Mouse (Mus musculus): ENCODE data around the gene Gstm1. TPM values are rescaled to one million over a fixed set of nuclear protein-coding genes. Genes with fewer than 3 reads are reported as not detected.
A peak's percentile ranks its signal among the peaks of the same experiment; 100 is the strongest.
"Not testable (repeated sequence)": the region's sequence is repeated elsewhere in the genome, so short reads cannot be mapped to it uniquely, and the experiment has no call there.

The Gstm1 gene
- polyA plus RNA-seq, 1 experiment from 2014 or later = 244 TPM

DNA sequence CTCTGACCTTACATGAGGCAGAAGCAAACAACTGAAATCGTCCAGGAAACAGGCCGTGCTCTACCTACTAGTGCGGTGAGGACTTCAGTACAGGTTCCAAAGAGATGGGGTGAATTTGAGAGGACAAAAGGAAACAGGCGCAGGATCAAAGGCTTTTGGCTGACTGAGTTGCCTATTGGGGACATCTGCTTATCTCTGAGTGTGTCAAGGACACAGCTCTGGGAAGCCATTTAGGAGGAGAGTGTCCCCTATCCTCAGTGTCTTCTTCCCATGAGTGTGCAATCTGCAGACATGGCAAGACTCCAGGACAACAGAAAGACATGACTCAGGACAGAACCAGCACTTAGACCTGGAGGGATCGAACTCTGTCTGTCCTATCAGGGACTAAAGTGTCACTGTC, 33.3 kb downstream of the Gstm1 start:
- 57% methylated on average over 5 of the region's 5 CpGs for WGBS
- no peaks in the 10 kb centered on the region for H3K36me3 ChIP-seq (ENCODE audit: control insufficient read depth, insufficient read depth, low read length)
- no peaks in the 10 kb centered on the region for H3K27me3 ChIP-seq (replicated peaks; ENCODE audit: control insufficient read depth, insufficient read depth, low read length)
- no peak overlapping the region for H3K27ac ChIP-seq (ENCODE audit: low read depth, low read length)
- H3K9me3 ChIP-seq (ENCODE audit: control insufficient read depth, low read length) = no peaks in the 10 kb centered on the region
- no peak overlapping the region for H3K9ac ChIP-seq (ENCODE audit: low read depth, low read length)
- ATAC-seq (replicated peaks; ENCODE audit: low FRiP score) (no peak; the same call in 1 of the 2 replicates), DNase-seq (ENCODE audit: low spot score) (no peak)
- H3K4me3 ChIP-seq (ENCODE audit: low read depth, low read length) = no peak overlapping the region
- no peaks in the 10 kb centered on the region; the same call in 1 of the 2 replicates for H3K4me1 ChIP-seq (replicated peaks; ENCODE audit: control insufficient read depth, insufficient read depth, low read length)
- H3K4me2 ChIP-seq = no peak overlapping the region

DNA sequence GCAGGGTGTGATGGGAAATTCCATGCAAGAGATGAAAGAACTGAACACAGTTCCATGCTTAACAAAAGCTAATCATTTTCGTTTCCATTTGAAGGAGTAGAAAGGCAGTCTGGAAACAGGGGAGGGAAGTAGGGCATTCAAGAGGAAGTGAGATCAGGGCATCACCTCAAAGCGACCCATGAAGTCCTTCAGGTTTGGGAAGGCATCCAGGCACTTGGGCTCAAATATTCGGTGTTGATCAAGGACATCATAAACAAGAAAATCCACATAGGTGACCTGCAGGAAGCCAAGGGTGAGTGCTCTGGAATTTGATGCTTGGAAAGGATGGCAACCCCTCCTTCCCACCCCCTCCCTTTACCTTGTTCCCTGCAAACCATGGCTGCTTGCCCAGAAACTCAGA, 34.0 kb downstream of the Gstm1 start:
- H3K4me3 ChIP-seq (ENCODE audit: low read depth, low read length) = no peak overlapping the region
- H3K36me3 ChIP-seq (ENCODE audit: control insufficient read depth, insufficient read depth, low read length) = no peaks in the 10 kb centered on the region
- H3K27ac ChIP-seq (ENCODE audit: low read depth, low read length) = no peak overlapping the region
- ATAC-seq (replicated peaks; ENCODE audit: low FRiP score) = no peak
- no peaks in the 10 kb centered on the region; the same call in 1 of the 2 replicates for H3K4me1 ChIP-seq (replicated peaks; ENCODE audit: control insufficient read depth, insufficient read depth, low read length)
- H3K9ac ChIP-seq (ENCODE audit: low read depth, low read length) = no peak overlapping the region
- H3K27me3 ChIP-seq (replicated peaks; ENCODE audit: control insufficient read depth, insufficient read depth, low read length) = no peaks in the 10 kb centered on the region
- WGBS = 47% methylated on average over 3 of the region's 3 CpGs
- H3K9me3 ChIP-seq (ENCODE audit: control insufficient read depth, low read length) = no peaks in the 10 kb centered on the region
- no peak for DNase-seq (ENCODE audit: low spot score)
- H3K4me2 ChIP-seq = no peak overlapping the region

DNA sequence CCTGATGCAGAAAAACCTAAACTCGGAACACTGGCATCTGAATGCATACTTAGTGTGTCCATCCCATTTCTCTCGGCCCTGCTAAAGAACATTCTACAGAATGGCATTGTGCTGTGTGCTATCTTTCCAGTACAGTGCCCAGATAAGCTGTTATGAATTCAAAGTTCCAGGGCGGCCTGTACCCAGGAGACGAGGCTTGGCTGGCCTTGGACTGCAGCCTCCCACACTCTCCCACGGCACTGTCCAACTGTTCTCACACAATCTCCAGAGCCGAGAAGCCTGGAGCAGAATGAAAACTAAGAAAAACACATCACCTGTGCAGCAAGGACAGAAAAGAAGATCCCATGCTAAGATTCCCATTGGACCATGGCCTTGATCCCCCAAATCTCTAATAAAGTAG, 35.0 kb downstream of the Gstm1 start:
- no peaks in the 10 kb centered on the region for H3K27me3 ChIP-seq (replicated peaks; ENCODE audit: control insufficient read depth, insufficient read depth, low read length)
- H3K27ac ChIP-seq (ENCODE audit: low read depth, low read length) = no peak overlapping the region
- H3K9ac ChIP-seq (ENCODE audit: low read depth, low read length) = no peak overlapping the region
- no peak overlapping the region for H3K4me2 ChIP-seq
- peaks cover 3% of the 10 kb centered on the region; the same call in 1 of the 2 replicates for H3K4me1 ChIP-seq (replicated peaks; ENCODE audit: control insufficient read depth, insufficient read depth, low read length)
- no peak for ATAC-seq (replicated peaks; ENCODE audit: low FRiP score)
- H3K9me3 ChIP-seq (ENCODE audit: control insufficient read depth, low read length) = no peaks in the 10 kb centered on the region
- H3K36me3 ChIP-seq (ENCODE audit: control insufficient read depth, insufficient read depth, low read length) = no peaks in the 10 kb centered on the region
- no peak overlapping the region for H3K4me3 ChIP-seq (ENCODE audit: low read depth, low read length)
- no peak for DNase-seq (ENCODE audit: low spot score)
- WGBS = 67% methylated on average over 6 of the region's 6 CpGs

- H3K27me3 ChIP-seq (replicated peaks; ENCODE audit: control insufficient read depth, insufficient read depth, low read length) = no peaks in the 10 kb centered on the region
- WGBS = 62% methylated on average over 3 of the region's 3 CpGs
- no peak overlapping the region for H3K27ac ChIP-seq (ENCODE audit: low read depth, low read length)
- DNase-seq (ENCODE audit: low spot score) (no peak), ATAC-seq (replicated peaks; ENCODE audit: low FRiP score) (no peak)
- no peaks in the 10 kb centered on the region for H3K9me3 ChIP-seq (ENCODE audit: control insufficient read depth, low read length)
- no peak overlapping the region for H3K4me3 ChIP-seq (ENCODE audit: low read depth, low read length)
- no peaks in the 10 kb centered on the region for H3K36me3 ChIP-seq (ENCODE audit: control insufficient read depth, insufficient read depth, low read length)
- H3K4me1 ChIP-seq (replicated peaks; ENCODE audit: control insufficient read depth, insufficient read depth, low read length) = peaks cover 3% of the 10 kb centered on the region; the same call in 1 of the 2 replicates
- H3K9ac ChIP-seq (ENCODE audit: low read depth, low read length) = no peak overlapping the region
- no peak overlapping the region for H3K4me2 ChIP-seq
These were observed 36.5 kb downstream of the Gstm1 start for GRCm38 (mm10) chr3:107981261-107981660.

GRCm38 (mm10) chr3:107977691-107978090, 40.1 kb downstream of the Gstm1 start:
- WGBS = 48% methylated on average over 3 of the region's 3 CpGs
- H3K9me3 ChIP-seq (ENCODE audit: control insufficient read depth, low read length) = no peaks in the 10 kb centered on the region
- no peaks in the 10 kb centered on the region for H3K27me3 ChIP-seq (replicated peaks; ENCODE audit: control insufficient read depth, insufficient read depth, low read length)
- no peak overlapping the region for H3K4me2 ChIP-seq
- H3K27ac ChIP-seq (ENCODE audit: low read depth, low read length) = no peak overlapping the region
- no peak overlapping the region for H3K4me3 ChIP-seq (ENCODE audit: low read depth, low read length)
- H3K4me1 ChIP-seq (replicated peaks; ENCODE audit: control insufficient read depth, insufficient read depth, low read length) = peaks cover 3% of the 10 kb centered on the region; the same call in 1 of the 2 replicates
- ATAC-seq (replicated peaks; ENCODE audit: low FRiP score) (no peak), DNase-seq (ENCODE audit: low spot score) (no peak)
- no peaks in the 10 kb centered on the region for H3K36me3 ChIP-seq (ENCODE audit: control insufficient read depth, insufficient read depth, low read length)
- H3K9ac ChIP-seq (ENCODE audit: low read depth, low read length) = no peak overlapping the region

GRCm38 (mm10) chr3:107974237-107974636, 43.5 kb downstream of the Gstm1 start:
- Histone ChIP-seq H3K27me3 (replicated peaks; ENCODE audit: control insufficient read depth, insufficient read depth, low read length) (no peaks in the 10 kb centered on the region), H3K4me3 (ENCODE audit: low read depth, low read length) (no peak overlapping the region), H3K9ac (ENCODE audit: low read depth, low read length) (no peak overlapping the region), H3K27ac (ENCODE audit: low read depth, low read length) (no peak overlapping the region), H3K36me3 (ENCODE audit: control insufficient read depth, insufficient read depth, low read length) (no peaks in the 10 kb centered on the region), H3K4me1 (replicated peaks; ENCODE audit: control insufficient read depth, insufficient read depth, low read length) (peaks cover 3% of the 10 kb centered on the region; the same call in 1 of the 2 replicates), H3K4me2 (no peak overlapping the region), H3K9me3 (ENCODE audit: control insufficient read depth, low read length) (no peaks in the 10 kb centered on the region)
- WGBS = 80% methylated on average over 1 of the region's 1 CpGs
- DNase-seq (ENCODE audit: low spot score) = no peak
- ATAC-seq (replicated peaks; ENCODE audit: low FRiP score) = no peak

- no peak for ATAC-seq (replicated peaks; ENCODE audit: low FRiP score)
- 73% methylated on average over 3 of the region's 3 CpGs for WGBS
- Histone ChIP-seq H3K4me3 (ENCODE audit: low read depth, low read length) (no peak overlapping the region), H3K4me1 (replicated peaks; ENCODE audit: control insufficient read depth, insufficient read depth, low read length) (no peaks in the 10 kb centered on the region), H3K27ac (ENCODE audit: low read depth, low read length) (no peak overlapping the region), H3K9ac (ENCODE audit: low read depth, low read length) (no peak overlapping the region), H3K36me3 (ENCODE audit: control insufficient read depth, insufficient read depth, low read length) (no peaks in the 10 kb centered on the region), H3K4me2 (no peak overlapping the region), H3K9me3 (ENCODE audit: control insufficient read depth, low read length) (no peaks in the 10 kb centered on the region), H3K27me3 (replicated peaks; ENCODE audit: control insufficient read depth, insufficient read depth, low read length) (no peaks in the 10 kb centered on the region)
- DNase-seq (ENCODE audit: low spot score) = no peak
These were observed 45.7 kb downstream of the Gstm1 start for GRCm38 (mm10) chr3:107972070-107972469.

DNA sequence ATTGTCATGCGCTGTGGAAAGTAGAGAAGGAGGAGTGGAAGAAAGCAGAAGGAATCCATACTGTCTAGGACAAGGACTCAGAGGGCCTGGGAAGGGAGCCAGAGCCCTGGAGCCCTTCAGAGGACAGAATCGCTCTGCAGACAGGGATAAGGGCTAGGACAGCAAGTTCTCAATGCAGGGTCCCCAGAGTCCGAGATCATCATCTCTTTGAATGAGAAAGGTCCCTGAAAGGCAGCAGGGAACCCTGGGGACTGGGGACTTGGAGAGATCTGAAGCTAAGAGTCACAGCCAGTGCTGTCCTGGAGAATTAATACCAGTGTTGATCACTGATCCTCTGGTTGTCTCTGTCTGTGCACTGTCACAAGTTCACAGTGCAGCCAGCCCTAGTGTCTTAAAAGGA, 46.7 kb downstream of the Gstm1 start:
- not testable (repeated sequence) for DNase-seq (ENCODE audit: low spot score); H3K9me3 ChIP-seq (ENCODE audit: control insufficient read depth, low read length); H3K9ac ChIP-seq (ENCODE audit: low read depth, low read length); H3K27ac ChIP-seq (ENCODE audit: low read depth, low read length); H3K36me3 ChIP-seq (ENCODE audit: control insufficient read depth, insufficient read depth, low read length); H3K4me2 ChIP-seq; H3K4me3 ChIP-seq (ENCODE audit: low read depth, low read length); ATAC-seq (replicated peaks; ENCODE audit: low FRiP score); H3K27me3 ChIP-seq (replicated peaks; ENCODE audit: control insufficient read depth, insufficient read depth, low read length); H3K4me1 ChIP-seq (replicated peaks; ENCODE audit: control insufficient read depth, insufficient read depth, low read length)
- 63% methylated on average over 3 of the region's 3 CpGs for WGBS

- DNase-seq (ENCODE audit: low spot score) (no peak), ATAC-seq (replicated peaks; ENCODE audit: low FRiP score) (0 out of 2 replicates have a peak, but pooled peaks have one; percentile 19)
- H3K4me1 ChIP-seq (replicated peaks; ENCODE audit: control insufficient read depth, insufficient read depth, low read length) = peaks cover 7% of the 10 kb centered on the region
- no peaks in the 10 kb centered on the region for H3K36me3 ChIP-seq (ENCODE audit: control insufficient read depth, insufficient read depth, low read length)
- peak within 1 kb of the TSS; percentile 26 for H3K4me2 ChIP-seq
- no peak within 1 kb of the TSS for H3K27ac ChIP-seq (ENCODE audit: low read depth, low read length)
- no peaks in the 10 kb centered on the region for H3K9me3 ChIP-seq (ENCODE audit: control insufficient read depth, low read length)
- H3K9ac ChIP-seq (ENCODE audit: low read depth, low read length) = no peak within 1 kb of the TSS
- H3K27me3 ChIP-seq (replicated peaks; ENCODE audit: control insufficient read depth, insufficient read depth, low read length) = no peaks in the 10 kb centered on the region
- no peak within 1 kb of the TSS for H3K4me3 ChIP-seq (ENCODE audit: low read depth, low read length)
- 49% methylated on average over 13 of the region's 13 CpGs for WGBS
These were observed 48.9 kb downstream of the Gstm1 start, which contains the start of gene Gstm3 for GRCm38 (mm10) chr3:107968724-107969395. Gene Gstm3 (minus strand): TSS chr3:107969283.
